Mouse (Mus musculus): Measurements from ENCODE around the gene Sclt1.
"Not testable (repeated sequence)": the region's sequence is repeated elsewhere in the genome, so short reads cannot be mapped to it uniquely, and the experiment has no call there.

The Sclt1 gene

DNA sequence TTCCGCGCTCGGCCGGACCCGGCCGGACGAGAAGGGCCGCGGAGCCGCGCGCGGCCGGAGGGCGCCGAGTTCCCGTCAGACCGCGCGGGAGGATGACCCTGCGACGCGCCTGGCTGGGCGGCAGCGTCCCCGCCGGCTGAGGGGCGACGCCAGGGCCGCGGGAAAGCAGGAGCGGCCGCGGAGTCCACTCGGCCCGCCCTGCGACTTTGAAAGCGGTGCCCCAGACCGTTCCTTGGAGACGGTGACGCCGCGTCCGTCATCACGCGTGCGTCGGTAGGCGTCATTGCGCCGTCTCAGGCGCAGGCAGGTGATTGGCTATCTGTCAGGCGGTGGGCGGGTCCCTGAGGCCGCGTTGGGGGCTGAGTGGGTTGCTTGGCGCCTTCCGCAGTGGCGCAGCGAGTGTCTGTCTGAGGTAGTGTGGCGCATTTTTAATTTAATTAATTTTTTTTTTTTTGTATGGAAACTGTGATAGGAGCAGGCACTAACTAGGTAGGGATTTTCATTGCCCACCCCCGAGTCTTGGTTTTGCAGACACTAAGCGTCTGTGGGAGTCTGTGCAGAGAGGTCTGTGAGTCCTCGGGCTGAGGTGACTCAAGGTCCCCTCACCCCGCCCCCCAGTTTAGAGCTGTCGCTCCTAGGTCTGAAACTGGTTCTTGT lies at the start of gene Sclt1, which contains the start of gene D3Ertd751e:
TSS of gene Sclt1 (minus strand) at position 237 of the 657 bp plus-strand sequence.
TSS of gene D3Ertd751e (plus strand) at position 334 of the 657 bp plus-strand sequence.
- peak; percentile 97 for DNase-seq

DNA sequence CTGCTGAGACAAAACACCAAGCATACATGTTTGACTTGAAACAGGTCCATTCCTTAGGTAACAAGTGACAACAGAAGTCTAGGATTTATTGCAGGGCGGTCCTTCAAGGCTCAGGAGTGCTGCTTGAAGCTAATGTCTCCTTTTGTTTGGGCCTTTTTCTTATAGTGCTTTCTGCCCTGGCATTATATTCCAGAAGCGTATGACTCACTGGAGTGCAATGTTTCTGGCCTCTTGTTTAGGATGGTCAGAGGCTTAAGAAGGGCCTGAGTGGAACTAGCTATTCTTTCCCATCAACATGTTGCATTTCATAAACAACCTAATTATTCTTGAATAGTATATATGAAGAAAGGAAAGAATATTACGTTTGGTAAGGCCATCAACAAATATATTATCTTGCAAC lies 19.8 kb upstream of the Sclt1 start:
- no peak for DNase-seq

DNA sequence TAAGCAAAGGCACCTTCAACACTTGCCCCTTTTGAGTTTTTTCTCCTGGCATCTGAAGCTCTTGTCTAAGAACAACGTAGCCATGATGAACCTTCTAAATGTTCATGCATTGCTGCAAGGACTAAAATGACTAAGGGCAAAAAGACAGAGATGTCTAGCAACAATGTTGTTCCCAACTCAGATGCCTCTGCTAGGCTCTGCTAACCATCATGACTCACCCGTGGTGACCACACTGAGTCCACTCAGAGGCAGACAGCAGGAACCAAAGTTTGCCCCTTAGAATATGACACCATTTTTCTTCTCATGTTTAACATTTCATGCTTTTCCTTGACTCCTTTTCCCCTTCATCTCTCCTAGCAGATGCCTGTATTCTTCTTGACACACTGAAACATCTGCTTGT lies 12.2 kb upstream of the Sclt1 start:
- DNase-seq, result no peak

DNA sequence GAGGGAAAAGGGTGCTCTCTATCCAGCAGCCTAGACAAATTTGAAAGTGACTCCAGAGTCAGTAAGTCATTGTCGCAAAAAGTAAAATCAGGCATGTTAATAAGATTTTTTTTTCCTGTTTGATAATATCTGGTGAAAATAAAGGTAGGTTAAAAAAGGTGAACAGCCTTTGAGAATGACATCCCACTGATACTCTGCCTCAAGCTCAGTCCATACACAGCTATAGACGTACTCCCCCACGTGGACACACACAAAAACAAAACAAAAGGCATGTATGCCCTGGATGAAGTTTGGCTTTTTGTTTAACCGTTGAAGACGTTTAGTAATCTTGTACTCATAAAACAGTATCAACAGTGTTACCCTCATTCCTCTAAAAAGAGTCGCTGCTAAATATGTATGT lies 1.1 kb upstream of the Sclt1 start:
- peak; percentile 2 for DNase-seq

DNA sequence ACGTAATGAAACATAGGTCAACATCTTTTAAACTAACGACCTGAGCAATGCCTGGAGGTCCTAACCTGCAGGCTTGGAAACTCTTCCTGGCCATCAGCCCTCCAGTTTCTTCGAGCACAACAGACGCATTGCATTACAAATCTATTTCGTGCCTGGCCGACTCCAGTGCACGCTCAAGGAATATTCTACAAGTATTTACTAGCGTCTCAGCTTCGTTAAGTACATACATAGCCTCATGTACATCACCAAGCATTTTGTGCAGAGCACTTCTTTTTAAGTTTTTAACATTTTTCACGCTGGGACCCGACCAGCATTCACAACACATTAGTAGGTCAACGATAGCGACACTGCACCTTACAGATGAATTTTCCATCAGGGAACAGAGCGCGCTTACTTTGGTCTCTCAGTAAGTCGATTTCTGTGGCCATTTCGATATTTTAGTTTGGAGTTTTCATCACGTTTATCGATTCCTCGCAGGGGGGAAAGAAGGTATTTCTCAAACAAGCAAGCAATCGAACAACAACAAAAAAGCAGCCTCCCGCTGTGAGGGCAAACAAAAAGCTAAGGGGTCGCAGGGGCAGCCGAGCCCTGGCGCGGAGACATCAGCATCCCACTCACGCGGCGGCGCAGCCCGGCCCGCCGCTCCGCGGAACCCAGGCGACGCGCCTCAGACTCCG lies 575 bp downstream of the Sclt1 start:
- DNase-seq, result peak; percentile 1

DNA sequence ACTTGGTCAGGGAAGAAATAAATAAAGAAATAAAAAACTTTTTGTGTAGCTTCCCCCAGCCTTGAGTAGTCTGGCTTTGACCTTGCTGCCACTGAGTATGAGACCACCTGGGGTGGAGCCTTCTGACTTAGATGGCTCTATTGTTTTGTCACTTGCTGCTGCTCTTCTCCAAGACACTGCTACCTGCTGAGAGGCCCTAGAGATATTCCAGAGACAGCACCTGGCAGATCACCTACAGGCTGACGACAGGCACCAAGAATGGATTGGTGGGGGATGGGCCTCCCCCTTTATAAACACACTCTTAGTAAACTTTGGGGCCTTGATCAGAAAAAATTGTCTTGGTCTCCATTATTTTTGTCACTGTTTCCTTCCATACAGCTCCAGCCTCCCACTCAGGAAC lies 46.6 kb downstream of the Sclt1 start:
- DNase-seq, result no peak

DNA sequence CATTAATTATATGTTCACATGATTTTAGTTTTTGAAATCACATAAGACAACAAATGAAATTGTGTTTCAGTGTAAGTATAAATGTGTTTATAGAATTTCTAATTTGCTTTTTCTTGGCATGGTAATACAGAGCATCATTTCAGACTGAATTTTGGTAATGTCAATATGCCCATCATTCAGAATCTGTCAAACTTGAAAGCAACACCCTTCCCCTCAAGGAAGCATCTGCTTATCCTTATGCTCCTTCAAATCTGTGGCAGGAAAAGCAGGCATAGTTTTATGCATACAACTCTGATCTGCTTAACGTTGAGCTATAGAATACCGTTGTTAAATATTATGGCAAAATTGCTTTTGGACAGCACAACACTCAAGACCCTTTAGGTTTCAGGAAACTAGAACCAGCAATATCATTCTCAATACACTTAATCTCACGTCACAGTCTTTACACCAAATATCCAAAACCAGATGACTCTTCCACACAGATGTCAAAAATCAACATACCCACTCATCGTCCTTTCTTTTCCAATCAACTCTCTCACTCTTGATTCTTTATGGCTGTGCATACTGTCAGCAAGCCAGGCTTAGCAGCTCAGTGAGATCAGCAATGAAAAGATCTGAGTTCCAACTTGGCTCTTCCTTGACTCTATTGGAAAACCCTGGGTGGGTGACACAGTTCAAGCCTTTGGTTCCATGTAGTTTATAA lies 49.7 kb downstream of the Sclt1 start:
- no peak for DNase-seq

DNA sequence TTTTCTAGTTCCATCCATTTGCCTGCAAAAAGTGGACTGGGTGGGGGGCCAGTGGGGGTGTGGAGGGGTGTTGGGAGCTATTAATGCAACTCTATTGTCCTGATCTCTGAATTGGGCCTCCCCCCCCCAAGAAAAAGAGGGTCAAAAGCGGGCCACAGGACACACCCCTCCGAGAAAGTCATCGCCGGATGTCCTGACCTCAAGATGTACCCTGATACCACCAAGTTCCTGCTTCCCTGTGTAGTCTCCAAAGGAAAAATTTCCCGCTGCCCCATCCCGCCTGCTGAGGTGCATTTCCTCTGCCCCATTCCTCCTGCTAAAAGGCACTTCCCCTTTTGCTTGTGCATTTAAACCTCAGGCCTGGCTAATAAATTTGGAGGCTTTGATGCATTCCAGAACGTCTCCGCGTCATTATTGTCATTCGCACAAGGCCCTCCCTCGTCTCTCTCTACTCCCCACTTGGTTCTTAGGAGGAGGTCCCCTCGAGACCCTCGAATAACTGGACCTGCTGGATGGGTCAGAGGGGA lies 52.1 kb downstream of the Sclt1 start:
- not testable (repeated sequence) for DNase-seq

DNA sequence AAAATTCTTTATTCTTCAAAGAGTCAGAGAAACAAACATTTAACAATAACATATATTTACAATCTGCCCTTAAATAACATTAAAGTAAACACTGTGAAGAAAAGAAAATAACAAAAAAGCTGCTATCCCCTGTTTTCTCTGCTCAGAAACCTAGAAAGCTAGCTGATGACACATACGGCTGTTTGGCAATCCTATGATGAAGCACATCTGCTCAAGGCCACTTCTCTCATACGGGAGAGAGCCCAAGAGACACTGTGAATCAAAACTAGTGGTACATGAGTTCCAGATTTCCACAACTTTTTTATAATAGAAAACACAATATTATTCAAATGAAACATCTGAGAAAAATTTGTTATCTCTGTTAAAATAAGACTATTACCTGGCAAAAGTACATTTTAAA lies 55.9 kb downstream of the Sclt1 start:
- DNase-seq, result no peak

DNA sequence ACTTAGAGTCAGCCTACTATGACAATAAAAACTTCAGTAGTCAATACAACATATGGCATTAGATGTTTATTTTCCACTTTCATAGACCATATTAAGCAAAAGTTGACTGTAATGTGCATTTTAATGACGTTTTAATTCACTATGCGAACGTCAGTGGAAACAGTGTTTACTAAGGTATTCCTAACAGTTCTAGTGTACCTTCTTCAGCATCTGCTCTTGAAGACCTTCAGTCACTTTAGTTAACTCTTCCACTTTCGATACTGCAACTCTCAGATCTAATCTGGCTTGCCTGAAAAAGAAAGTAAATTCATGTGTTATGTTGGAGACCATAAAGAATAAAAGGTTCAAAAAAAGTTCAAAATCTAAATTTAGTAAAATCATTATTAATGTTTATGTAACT lies 60.2 kb downstream of the Sclt1 start:
- no peak for DNase-seq

DNA sequence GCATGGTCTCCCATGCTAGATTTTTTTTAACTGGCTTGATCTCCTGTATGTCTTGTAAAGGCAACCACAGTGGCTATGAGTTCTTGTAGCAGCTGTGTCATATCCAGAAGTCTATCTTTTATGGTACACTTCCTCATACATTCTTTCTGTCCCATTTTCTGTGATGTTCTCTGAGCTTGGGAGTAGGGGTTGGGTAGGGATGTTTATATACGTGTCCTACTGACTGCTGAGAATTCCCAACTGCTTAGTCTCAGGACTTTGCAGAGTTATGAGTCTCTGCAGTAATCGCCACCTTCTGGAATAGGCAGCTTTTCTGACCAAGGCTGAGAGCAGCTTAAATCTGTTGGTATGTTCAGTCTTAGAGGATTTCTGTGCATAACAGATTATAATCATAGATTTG lies 65.7 kb downstream of the Sclt1 start:
- DNase-seq, result no peak

DNA sequence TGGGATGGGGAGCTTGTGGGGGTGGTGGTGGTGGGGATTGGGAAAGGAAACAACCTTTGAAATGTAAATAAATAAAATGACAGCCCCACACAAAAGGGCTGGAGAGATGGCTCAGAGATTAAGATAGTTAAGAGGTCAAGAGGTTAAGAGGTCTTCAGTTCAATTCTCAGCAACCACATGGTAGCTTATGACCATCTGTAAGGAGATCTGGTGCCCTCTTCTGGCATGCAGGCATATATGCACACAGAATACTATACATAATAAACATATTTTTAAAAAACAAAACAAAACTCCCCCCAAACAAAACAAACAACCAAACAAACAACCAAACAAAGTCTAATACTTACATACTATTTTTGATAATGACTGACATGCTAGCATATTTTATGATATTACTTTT lies 67.5 kb downstream of the Sclt1 start:
- DNase-seq, result no peak

DNA sequence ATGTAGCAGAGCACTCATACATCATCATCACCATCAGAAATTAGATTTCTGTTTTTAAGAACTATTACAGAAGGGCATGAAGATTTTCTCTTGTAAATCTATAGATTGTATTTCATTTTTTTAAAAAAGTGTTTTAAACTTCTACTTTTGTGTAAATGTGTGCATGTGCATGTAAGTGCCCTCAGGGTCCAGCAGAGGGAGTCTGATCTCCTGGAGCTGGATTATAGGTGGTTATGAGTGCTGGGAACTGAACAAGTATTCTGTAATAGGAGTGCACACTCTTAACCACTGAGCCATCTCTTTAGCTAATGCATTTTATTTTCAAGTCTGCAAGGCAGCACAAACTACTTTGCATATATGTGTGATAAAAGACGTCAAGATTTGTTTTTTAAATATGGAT lies 86.7 kb downstream of the Sclt1 start:
- DNase-seq, result no peak

DNA sequence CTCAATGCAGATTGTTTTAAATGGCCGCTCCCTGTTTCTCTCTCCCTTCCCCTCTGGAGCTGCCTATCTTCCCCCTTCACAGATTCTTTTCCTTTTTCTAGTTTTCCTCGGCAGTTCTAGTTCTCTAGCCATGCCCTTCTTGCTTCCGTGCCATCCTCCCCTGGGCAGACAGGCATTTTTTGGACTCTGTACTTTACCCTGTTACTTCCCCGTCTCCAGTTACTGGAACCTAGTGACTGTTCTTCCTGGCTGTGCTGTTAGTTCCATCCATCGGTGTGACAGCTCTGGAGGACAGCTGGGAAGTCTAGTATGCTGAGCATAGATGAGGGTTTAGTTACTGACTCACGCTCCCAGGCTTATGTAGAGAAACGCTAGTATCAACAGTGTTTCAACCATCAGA lies 121.3 kb downstream of the Sclt1 start:
- no peak for DNase-seq

DNA sequence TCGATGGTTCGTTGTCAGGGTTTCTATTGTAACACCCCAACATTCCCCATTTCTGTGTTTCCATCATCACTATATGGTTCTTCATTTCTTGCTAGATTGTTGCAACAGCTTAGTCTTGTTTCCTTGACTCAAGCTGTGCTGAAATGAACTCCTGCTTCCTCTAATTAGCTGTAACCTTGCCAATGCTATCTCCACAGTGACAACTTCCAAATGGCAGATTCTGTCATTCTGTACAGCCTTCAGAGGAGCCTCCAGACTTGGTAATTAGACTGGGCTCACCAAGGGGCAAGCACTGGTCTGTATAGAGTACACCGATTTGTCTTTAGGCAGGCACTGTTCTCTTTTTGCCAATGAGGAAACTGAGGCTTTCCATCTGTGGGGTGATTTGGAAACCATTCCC lies 123.8 kb downstream of the Sclt1 start:
- no peak for DNase-seq

DNA sequence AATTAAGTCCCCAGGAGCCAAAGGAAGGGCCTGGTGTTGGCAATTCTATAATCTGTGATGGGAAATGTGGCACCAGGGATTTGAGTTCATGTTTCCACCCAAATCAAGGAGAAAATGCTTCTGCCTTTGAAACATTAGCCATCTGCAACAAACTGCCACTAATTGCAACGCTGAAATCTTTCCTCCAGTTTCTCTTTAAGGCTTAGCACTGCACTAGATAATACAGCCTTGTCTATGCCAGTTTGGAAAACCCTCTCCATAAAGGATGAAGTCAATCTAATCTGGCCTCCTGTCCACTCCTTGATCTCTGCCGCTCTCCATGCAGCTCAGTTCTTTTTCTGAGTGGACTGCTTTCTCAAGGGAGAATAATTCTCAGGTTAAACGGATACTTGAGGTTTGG lies 124.3 kb downstream of the Sclt1 start:
- DNase-seq, result no peak

DNA sequence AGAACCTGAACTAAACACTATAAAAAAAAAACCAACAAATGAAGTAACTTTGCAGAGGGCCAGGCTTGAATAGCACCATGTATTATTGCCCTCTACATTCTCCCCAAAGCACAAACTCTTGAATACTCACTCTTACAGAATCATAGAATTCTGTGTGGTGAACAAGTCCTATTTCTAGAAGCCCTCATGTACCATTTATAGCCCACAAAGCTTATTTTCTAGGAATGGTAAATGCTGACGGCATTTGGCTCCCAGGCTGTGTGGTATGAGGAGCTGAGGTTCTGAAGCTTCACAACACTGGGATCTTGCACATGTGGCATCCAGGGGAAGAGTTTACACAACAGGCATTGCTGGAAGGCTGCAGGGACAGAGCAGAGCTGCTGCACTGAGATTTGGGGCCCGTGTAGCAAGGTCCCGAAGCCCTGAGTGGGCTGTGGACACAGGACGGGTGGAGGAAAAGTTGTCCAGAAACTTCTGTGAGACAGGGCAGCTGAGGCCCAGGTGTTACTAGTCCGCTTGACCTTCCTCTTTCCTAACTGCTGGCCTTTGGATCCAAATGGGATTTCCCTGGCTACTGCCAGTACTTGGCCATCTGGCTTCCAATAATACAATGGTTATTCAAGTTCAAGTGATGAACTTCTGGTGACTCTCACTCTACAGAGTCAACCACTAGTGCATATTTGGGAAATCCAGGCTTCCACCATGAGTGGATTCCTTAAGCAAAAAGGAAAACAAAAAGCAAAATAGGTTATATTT lies 127.9 kb downstream of the Sclt1 start:
- no peak for DNase-seq

DNA sequence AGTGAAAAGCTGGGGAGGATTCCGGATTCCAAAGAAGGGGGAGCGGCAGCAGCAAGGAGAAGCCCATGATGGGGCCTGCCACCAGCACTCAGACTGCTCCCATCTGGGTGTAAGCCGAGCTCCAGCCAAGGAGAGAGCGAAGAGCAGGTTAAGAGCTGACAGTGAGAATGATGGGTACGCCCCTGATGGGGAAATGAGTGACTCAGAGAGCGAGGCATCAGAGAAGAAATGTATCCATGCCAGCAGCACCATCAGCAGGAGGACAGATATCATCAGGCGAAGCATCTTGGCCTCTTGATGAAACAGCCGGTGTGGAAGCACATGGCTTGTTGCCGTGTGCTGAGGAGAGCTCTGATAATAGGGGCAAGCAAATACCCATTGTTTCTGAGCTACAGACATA lies 128.6 kb downstream of the Sclt1 start:
- DNase-seq, result no peak

DNA sequence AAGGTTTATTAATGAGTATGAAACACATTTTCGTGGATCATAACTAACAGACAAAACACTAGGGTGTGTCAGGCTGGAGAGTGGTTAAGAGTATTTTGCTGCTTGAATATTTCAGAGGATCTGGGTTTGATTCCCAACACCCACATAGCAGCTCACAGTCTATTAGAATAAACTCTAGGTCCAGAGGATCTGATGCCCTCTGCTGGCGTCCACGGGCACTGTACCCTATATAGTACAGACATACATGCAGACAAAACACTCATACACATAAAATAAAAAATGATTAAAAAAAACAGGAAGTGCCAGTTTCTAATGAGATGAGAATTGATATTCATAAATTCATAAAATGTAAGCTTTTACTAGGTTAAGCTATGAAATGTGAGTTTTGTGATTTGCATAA lies 130.1 kb downstream of the Sclt1 start:
- no peak for DNase-seq

DNA sequence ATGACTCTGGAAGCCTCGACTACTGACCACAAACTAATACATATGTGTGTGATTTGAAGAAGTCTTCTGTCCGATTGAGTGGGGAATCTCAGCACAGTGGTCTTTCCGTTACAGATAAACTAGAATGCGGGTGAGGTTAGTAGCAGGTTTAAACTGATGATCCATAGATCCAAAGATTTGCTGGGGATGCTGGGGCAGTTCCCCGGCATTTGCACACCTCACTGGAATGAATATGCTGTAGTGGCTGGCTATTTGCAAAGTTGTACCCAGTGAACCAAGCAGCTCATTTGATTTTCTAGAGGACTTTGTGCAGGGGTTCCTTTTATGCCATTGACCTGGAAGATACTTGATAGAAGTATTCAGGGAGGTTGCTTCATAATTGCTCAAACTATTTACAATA lies 133.2 kb downstream of the Sclt1 start:
- DNase-seq, result no peak

DNA sequence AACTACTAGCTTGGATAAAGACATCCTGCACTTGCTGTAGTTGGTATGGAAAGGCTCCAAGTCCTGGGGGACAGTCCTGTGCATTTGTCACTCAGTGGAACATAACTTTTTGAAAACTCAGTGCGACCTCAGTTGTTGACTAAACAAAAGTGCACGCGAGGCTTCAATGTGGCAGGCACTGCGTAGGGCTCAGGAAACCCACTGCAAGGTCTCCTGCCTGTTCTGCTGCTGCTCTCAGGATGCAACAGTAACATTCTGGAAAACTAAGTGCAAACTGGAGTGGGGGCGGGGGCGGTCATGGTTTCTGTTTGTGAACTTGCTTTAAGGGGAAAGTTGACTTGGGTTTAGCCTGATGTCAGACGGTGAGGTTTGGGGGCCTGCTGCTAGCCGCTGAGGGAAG lies 134.8 kb downstream of the Sclt1 start:
- DNase-seq, result no peak

DNA sequence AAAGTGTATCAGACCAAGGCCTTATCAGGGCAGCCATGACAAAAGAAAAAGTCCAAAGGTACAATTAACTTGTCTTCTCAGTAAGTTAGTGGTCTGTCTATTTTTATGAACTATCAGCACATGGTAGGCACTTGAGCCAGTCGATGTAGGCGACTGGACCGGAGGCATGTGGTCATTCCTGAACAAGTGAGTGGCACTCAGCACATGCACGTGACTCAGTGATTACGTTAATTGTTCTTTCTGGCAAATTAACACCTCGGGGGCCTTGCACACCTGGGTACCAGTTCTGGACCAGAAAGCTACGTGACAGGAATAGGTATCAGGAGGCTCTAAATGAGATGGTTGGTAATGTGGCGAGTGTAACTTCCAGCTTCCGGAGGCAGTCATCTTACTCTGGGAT lies 135.3 kb downstream of the Sclt1 start:
- DNase-seq, result no peak

DNA sequence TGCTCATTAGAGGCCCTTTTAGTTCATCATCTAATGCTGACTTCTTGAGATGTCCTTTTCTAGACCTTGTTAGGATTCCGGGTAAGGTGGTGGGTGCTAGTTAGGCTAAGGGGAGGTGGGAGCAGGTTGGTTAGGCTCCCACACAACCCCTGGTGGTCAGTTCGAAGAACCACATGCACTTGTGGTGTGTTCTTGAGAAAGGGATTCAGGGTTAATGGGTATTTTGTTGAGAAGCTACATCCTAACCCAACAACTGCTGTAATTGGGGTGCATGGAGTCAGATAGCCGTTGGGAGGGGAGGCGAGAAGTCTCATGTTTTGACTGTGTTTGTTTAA lies 136.0 kb downstream of the Sclt1 start:
- DNase-seq, result no peak
